Mouse (Mus musculus): ENCODE results near the gene Cyp2b19. TPM values are rescaled to one million over a fixed set of nuclear protein-coding genes. Genes with fewer than 3 reads are reported as not detected.
"Not testable (repeated sequence)": the region's sequence is repeated elsewhere in the genome, so short reads cannot be mapped to it uniquely, and the experiment has no call there.

Cyp2b19 gene
- total RNA-seq (2015) (not detected in 2 replicates), total RNA-seq (2017) (not detected in 2 replicates)

DNA sequence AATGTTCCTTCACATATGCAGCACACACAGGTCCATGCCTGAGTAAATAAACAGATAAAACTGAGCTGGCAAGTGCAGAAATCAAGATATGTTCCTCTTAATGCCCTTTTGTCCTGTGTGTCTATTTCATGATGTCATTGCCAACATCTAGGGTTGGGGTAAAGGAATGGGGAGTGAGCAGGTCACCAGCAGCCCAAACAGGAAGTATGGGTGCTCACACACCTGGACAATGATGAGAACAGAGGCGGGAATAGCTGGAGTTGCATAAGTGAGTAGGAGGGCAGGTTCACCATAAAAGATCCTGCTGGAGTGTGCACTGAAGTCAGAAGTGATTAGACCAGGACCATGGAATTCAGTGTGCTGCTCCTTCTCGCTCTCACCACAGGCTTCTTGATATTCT is at the start of gene Cyp2b19:
Gene Cyp2b19, plus strand, starts transcription at position 301 of the 400 bp plus-strand sequence.
- no peak for ATAC-seq (replicated peaks; ENCODE audit: poor library complexity)

DNA sequence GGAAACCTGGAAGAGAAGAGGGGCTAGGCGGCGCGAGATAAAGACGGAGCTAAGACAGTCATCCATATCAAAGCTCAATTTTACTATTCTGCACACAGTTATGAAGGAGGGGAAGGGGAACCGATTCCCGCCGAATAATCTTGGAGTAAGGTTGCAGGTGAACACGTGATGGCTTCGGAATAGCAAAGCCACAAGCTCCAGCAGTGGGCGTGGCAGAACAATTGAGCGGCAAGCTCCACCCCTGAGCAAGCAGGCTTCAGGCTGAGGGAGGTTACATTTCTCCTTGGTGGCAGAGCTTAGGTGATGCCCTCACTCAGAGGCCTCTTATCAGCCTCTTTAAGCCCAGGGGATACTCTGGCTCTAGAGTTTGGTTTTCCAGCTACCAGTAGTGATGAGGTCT is 45.9 kb upstream of the Cyp2b19 start:
- no peak for ATAC-seq (replicated peaks; ENCODE audit: poor library complexity)

DNA sequence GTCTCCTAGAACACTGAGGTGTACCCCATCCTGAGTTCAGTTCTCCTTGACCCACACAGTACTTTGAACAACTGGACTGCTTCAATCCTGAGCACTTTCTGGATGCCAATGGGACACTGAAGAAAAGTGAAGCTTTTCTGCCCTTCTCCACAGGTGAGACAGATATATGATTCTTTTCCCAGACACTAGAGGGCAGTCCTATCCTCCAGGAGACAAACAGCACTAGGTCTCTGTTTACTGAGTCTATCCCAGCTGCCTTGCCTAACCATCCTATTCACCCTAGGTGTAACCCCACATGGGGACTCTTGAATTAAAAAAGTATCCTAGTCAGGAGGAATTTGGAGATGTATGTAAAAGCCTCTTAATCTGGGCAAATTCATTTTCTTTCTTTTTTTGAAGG is 18.0 kb upstream of the Cyp2b19 start:
- ATAC-seq (replicated peaks; ENCODE audit: poor library complexity): no peak

GRCm38 (mm10) chr7:26743948-26744347 is 13.0 kb upstream of the Cyp2b19 start:
- no peak for ATAC-seq (replicated peaks; ENCODE audit: poor library complexity)

DNA sequence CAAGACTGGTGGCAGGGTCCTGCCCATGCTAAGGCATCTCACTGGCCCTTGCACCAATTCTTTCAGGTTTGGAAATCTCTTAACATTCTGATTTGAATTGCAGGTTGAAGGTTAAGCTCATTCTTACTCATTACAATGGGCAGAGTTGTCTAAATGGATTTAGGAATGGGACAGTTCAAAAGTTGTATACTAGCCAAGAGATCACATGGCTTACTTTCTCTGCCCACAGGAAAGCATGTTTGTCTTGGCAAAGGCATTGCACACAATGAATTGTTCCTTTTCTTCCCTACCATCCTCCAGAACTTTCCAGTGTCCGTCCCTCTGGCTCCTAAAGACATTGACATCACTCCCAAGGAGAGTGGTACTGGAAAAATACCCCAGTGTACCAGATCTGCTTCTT is 11.5 kb upstream of the Cyp2b19 start:
- ATAC-seq (replicated peaks; ENCODE audit: poor library complexity): no peak

DNA sequence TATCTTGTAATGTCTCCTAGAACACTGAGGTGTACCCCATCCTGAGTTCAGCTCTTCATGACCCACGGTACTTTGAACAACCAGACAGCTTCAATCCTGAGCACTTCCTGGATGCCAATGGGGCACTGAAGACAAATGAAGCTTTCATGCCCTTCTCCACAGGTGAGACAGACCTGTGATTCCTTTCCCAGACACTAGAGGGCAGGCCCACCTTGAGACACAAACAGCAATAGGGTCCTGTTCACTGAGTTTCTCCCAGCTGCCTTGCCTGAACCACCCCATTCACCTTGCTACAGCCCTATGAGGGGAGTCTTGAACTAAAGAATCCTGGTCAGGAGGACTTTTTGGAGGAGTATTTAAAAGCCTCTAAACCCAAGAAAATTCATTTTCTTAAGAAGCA is 10.1 kb downstream of the Cyp2b19 start:
- ATAC-seq (replicated peaks; ENCODE audit: poor library complexity): 0 out of 2 replicates have a peak, but pooled peaks have one; percentile 29

DNA sequence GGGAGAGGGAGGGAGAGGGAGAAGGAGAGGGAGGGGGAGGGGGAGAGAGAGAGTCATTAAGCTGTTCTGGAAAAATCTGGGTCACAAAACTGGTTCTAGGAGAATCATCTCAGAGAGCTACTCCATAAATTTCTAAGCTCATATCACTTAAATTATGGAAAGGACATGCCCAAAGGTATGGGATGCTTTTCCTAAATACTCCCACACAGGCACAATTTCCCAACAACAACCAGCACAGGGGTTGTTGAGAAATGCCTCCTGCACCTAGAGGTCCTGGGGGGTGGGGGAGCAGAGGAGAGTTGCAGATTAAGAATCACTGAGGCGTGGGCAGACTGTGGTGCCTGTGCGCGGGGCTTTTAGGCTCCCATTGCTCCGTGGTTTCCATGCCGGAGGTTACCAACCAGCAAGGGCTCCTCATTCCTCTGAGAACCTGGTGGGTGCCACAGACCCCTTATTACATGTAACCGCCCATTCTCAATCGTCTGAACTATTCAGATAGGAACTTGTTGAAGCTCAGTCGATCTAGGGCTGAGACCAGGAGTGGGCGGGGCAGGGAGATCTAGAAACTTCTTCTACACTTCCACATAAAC is 13.0 kb downstream of the Cyp2b19 start:
- ATAC-seq (replicated peaks; ENCODE audit: poor library complexity): no peak

- ATAC-seq (replicated peaks; ENCODE audit: poor library complexity): no peak
Measured at GRCm38 (mm10) chr7:26772866-26773586, 16.1 kb downstream of the Cyp2b19 start.

- ATAC-seq (replicated peaks; ENCODE audit: poor library complexity): peak; percentile 48; the same call in 1 of the 2 replicates
Measured at GRCm38 (mm10) chr7:26775866-26776265, 18.9 kb downstream of the Cyp2b19 start.

- no peak for ATAC-seq (replicated peaks; ENCODE audit: poor library complexity)
Measured at GRCm38 (mm10) chr7:26777806-26778205, 20.9 kb downstream of the Cyp2b19 start.

- ATAC-seq (replicated peaks; ENCODE audit: poor library complexity): peak; percentile 80
Measured at GRCm38 (mm10) chr7:26778474-26778873, 21.5 kb downstream of the Cyp2b19 start.

DNA sequence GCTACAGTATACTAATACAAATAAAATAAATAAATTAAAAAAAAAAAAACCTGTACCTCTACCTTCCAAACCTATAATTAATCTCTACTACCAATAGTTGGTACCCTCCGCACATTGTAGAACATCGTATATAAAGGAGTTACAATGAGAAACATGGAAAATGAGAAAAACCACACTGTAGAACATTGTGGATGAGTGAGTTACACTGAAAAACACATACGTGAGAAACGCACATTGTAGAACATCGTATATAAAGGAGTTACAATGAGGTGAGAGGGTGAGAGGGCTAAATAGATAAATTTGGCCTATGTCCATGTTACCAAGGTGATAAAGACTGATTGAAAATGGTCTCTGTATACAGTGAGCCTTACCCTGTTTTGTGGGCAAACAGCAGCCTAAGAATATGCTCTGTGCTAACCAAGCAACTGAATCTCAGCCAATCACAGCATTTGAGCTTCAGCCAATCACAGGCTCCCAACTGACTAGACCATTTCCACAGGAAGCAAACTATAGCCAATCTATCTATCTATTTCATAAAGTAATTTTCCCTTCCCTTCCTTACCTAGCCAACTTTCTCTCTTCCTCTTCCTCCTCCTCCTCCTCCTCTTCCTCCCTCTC is 23.0 kb downstream of the Cyp2b19 start:
- 0 out of 2 replicates have a peak, but pooled peaks have one; percentile 57 for ATAC-seq (replicated peaks; ENCODE audit: poor library complexity)

GRCm38 (mm10) chr7:26780510-26780909 is 23.6 kb downstream of the Cyp2b19 start:
- no peak for ATAC-seq (replicated peaks; ENCODE audit: poor library complexity)

GRCm38 (mm10) chr7:26780998-26781766 is 24.2 kb downstream of the Cyp2b19 start:
- no peak for ATAC-seq (replicated peaks; ENCODE audit: poor library complexity)

DNA sequence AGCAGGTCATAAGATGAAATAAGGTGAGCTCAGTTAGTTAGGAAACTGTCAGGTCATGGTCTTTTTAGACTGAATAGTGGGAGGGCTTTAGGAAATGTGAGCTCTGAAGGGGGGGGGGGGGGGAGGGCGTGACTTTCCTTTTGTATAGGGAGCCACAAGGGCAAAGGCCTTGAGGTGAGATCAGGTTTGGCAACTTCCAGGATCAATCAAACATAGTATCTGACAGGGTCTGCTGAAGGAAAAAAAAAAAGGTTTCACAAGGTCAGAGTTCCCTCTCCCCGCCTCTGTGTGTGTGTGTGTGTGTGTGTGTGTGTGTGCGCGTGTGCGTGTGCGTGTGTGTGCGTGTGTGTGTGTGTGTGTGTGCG is 24.8 kb downstream of the Cyp2b19 start:
- no peak for ATAC-seq (replicated peaks; ENCODE audit: poor library complexity)

DNA sequence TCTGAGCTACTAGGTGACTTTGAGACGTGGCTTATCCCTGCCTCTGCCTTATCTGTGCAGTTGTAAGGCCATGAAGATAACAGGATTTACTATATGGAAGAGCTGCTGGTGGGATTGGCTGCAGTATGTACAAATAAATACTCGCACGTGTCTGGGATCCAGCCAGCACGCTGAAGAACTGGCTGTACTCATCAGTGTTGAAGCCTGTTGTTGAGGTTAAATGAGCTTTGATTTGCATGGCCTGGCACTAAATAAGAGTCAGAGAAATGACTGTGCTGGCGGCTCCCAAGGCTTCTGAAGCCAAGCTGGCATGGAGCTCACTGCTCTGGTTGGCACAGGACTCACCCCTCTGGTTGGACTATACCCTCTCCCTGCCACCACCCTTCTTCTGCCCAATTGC is 26.2 kb downstream of the Cyp2b19 start:
- ATAC-seq (replicated peaks; ENCODE audit: poor library complexity): no peak

- not testable (repeated sequence) for ATAC-seq (replicated peaks; ENCODE audit: poor library complexity)
Measured at GRCm38 (mm10) chr7:26786013-26786412, 29.1 kb downstream of the Cyp2b19 start.

DNA sequence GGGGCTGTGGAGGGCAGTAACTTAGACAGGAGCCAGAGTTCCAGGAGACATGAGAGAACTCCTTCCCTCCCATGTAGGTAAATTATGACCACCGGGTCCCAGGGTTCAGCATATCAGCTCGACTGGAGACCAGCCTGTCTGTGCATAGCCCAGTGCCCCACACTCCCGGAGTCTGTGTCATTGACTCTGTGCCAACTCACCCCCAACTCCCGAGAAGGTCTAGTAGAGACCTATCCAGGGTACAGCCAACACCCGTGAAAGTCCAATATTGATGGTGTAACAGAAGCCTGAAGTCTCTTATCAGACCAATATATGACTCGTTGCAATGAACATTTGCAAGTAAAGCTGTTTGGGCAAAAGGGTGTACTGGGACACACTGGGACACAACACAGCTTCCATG is 33.0 kb downstream of the Cyp2b19 start:
- no peak for ATAC-seq (replicated peaks; ENCODE audit: poor library complexity)

DNA sequence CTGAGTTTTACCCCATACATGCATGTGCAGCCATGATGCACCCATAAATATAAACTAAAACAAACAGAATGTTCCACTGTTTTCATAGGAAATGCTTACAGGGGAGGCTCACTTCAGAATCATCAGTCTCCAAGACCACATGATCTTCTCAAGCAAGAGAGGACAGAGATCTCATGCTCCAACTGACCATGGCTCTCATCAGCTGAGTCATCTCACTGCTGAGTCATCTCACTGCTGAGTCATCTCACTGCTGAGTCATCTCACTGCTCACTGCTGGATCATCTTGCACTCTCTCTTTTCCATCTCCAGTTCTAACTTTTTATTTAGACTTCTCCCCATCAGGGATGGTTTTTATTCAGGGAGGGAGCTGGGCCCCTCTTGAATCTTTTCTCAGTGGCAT is 43.2 kb downstream of the Cyp2b19 start:
- ATAC-seq (replicated peaks; ENCODE audit: poor library complexity): no peak

DNA sequence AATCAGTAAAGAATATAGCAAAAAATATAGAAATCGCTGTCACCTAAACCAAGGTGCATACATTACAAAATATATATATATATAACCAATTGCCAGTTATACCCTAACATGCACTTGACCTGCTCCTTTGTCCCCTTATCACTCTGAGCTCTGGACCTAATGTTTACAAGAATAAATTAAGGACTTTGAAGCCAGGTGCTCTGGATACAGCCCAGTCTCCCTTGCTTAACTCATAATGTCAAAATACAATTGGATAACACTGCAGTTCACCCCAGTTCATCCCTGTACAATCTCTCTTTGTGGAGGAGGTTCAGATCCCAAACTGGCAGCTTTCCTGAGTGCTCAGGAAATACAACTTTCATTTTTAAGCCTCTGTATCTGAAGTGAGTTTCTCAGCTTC is 44.1 kb downstream of the Cyp2b19 start:
- no peak for ATAC-seq (replicated peaks; ENCODE audit: poor library complexity)

GRCm38 (mm10) chr7:26808592-26808991 is 51.6 kb downstream of the Cyp2b19 start, which contains the start of gene Cyp2g1:
TSS of gene Cyp2g1 (plus strand) at chr7:26808892.
- ATAC-seq (replicated peaks; ENCODE audit: poor library complexity): no peak

Data from megakaryocyte progenitor cell, adult 5-6 weeks (primary cell).